Mouse (Mus musculus) cortical plate, adult 2 months (tissue): ENCODE results near the gene Kpna3.

Experiments used
- CTCF ChIP-seq: fragments of 200-500 bp; IDR thresholded peaks from 2 replicates; pipeline ENCODE4 v1.5.1; 2011; ENCODE audit warnings: mild to moderate bottlenecking, control low read depth, low read length; ENCODE audit not compliant: insufficient read depth; ENCODE audit errors: extremely low read depth
- POLR2A ChIP-seq: fragments of 200-500 bp; IDR thresholded peaks from 2 replicates; pipeline ENCODE4 v1.6.1; 2011; ENCODE audit warnings: mild to moderate bottlenecking, low read length, control low read depth; ENCODE audit not compliant: insufficient read depth; ENCODE audit errors: extremely low read depth

DNA sequence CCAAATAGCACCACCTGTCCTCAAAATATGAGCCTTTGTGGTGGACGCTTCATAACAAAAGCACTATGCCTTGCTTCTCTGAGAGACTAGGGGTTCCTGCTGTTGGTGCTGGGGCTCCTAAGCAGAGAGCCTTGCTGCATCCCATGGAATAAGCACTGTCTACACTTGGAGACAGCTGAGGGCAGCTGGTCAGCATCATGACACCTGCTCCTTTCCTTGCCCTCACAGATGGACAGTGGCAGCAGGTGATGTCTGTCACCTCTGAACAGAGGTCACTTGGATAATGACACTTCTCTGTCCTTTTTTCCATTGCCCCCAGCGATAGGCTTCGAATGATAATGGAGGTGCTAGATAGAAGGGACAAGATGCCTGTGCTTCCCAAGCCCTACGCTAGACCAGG, 13.4 kb upstream of the Kpna3 start:
- no peak for TF ChIP-seq POLR2A
- TF ChIP-seq CTCF, result no peak
